Mouse (Mus musculus) ES-Bruce4 (cell line): ENCODE measurements around the gene Rundc1.

ENCODE experiments used
- CTCF ChIP-seq: IDR thresholded peaks from one replicate; pipeline ENCODE4 v1.8.1; 2011; ENCODE audit warnings: low read depth, low read length
- EP300 ChIP-seq: IDR thresholded peaks from 2 replicates; pipeline ENCODE4 v1.6.1; 2011; ENCODE audit warnings: low read depth, low read length; ENCODE audit not compliant: insufficient read depth

GRCm38 (mm10) chr11:101462583-101463440 lies 37.9 kb downstream of the Rundc1 start:
- TF ChIP-seq CTCF: no peak
- no peak for TF ChIP-seq EP300
